Comparison of ENCODE assay signal across 9 mouse cellular contexts in the genomic region with DNA sequence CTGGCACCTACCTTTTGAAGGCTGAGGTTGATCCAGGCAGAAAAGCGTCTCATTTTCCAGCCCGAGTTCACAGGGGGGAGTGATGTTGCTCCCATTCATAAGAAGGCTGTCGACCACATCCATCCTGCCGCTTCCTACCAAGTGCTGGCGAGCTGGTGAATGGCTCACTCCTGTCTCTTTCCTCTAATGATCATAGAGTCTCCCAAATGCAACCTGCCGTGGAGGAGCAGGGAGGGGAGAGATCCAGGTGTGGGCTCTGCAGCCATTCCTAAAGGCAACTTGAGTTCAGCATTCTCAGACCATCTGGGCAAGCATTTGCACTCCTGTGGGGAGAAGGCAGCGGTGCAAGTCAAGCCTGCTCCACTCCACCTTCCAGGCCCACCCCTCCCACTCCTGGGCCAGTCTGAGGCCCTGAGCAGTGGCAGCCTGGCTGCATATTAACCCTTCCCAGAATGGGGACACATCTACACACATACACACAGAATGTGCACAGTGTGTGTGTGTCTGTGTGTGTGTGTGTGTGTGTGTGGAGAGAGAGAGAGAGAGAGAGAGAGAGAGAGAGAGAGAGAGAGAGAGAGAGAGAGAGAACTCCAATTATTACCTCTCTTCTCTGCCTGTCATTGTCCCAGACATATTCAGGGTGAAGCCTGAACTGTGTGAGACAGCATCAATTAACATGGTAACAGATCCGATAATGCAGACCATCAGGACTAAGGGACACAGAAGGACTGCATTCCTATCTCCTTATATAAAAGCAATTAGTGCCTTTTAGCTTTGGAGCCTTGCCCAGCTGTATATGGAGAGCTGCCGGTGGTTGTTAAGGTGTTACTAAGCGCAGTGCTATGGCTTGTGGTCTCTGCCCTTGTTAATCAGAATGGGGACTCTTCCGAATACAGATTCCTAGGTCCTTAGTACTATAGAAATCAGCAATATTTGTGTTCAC. TPM values are rescaled to one million over a fixed set of nuclear protein-coding genes. Genes with fewer than 3 reads are reported as not detected.
A peak's percentile ranks its signal among the peaks of the same experiment; 100 is the strongest.
DNase-seq lines count a peak whose midpoint lies in the region; ATAC-seq lines count a peak whose summit lies in the region.
"Had no signal": no experiment of that assay in that cellular context is flagged by ENCODE, and none has a peak within 500 bp of the region (broad histone marks: within the 10 kb centered on the region; RNA-seq: fewer than 3 reads in every experiment).

TSS of gene Cckar (minus strand) at position 471 of the 943 bp plus-strand sequence.

- H3K9ac ChIP-seq in midbrain, embryonic 15.5 days: no peak within 1 kb of the TSS

- peak within 1 kb of the TSS; percentile 64 for H3K27ac ChIP-seq in hindbrain, embryonic 10.5 days
- H3K27ac ChIP-seq in midbrain, embryonic 15.5 days: no peak within 1 kb of the TSS

- H3K4me3 ChIP-seq in hindbrain, embryonic 10.5 days: no peak within 1 kb of the TSS
- no peak within 1 kb of the TSS for H3K4me3 ChIP-seq in midbrain, embryonic 15.5 days

- H3K9me3 ChIP-seq in hindbrain, embryonic 10.5 days: no peaks in the 10 kb centered on the region
- no peaks in the 10 kb centered on the region for H3K9me3 ChIP-seq in midbrain, embryonic 15.5 days

- 38% methylated on average over 11 of the region's 11 CpGs for WGBS in hindbrain, embryonic 10.5 days
- 21% methylated on average over 11 of the region's 11 CpGs for WGBS in midbrain, embryonic 15.5 days

- H3K4me1 ChIP-seq in hindbrain, embryonic 10.5 days (replicated peaks): peaks cover 29% of the 10 kb centered on the region
- H3K4me1 ChIP-seq in midbrain, embryonic 15.5 days: peaks cover 21% of the 10 kb centered on the region

- peak; percentile 47 for DNase-seq in embryo, embryonic 11 days
- DNase-seq in hindbrain, embryonic 10.5 days (ENCODE audit: low spot score): peak; percentile 25
- peak; percentile 71 to 76 for DNase-seq in kidney, postnatal 36 days
- DNase-seq in gastrocnemius, adult 18-20 months (ENCODE audit: low spot score): no peak
- DNase-seq in thymus, postnatal 10 days (ENCODE audit: low spot score in 2 of 2): no peak
- DNase-seq in heart, postnatal 25 days (ENCODE audit: low spot score): no peak
- DNase-seq in cerebellum, postnatal 4 days (ENCODE audit: low spot score in 2 of 2): no peak

- no peaks in the 10 kb centered on the region for H3K36me3 ChIP-seq in hindbrain, embryonic 10.5 days
- no peaks in the 10 kb centered on the region for H3K36me3 ChIP-seq in midbrain, embryonic 15.5 days (replicated peaks)

- intact Hi-C loops in heart, postnatal 25 days (cut with DNase I): no loop called here

- ATAC-seq in midbrain, embryonic 15.5 days (replicated peaks): peak; percentile 83

- peak within 1 kb of the TSS; percentile 16; the same call in 1 of the 2 replicates for H3K4me2 ChIP-seq in midbrain, embryonic 15.5 days

- H3K27me3 ChIP-seq in hindbrain, embryonic 10.5 days (ENCODE audit: insufficient read depth, poor library complexity, severe bottlenecking): no peaks in the 10 kb centered on the region
- H3K27me3 ChIP-seq in midbrain, embryonic 15.5 days (replicated peaks): no peaks in the 10 kb centered on the region

RNA-seq across cellular contexts. Expression of gene Cckar, which starts in this region (rescaled TPM):
- polyA plus RNA-seq in hindbrain, embryonic 10.5 days (2016; fragmentation: Nextera tagmentation; extraction: Ambion mirVana): 0.84 and 1.2 TPM in 2 replicates
- polyA plus RNA-seq in midbrain, embryonic 15.5 days (2015; fragmentation: Nextera tagmentation; extraction: Ambion mirVana): 0.75 and 1.1 TPM in 2 replicates
- not detected for total RNA-seq in gastrocnemius, adult 18-20 months (2021)
- not detected for total RNA-seq in heart, postnatal 25 days (2021)
- total RNA-seq: left cerebral cortex, postnatal 36 days had no signal

Comparison
In these comparisons a context has a peak if more than half of its experiments do, and no peak if none do; other contexts are left out.
1. DNase-seq: peak in embryo, embryonic 11 days (single experiment), hindbrain, embryonic 10.5 days (single experiment) and kidney, postnatal 36 days (2 of 2); none in gastrocnemius, adult 18-20 months (single experiment), thymus, postnatal 10 days (0 of 2), heart, postnatal 25 days (single experiment) and cerebellum, postnatal 4 days (0 of 2).